Mouse (Mus musculus) spleen, adult 2 months (tissue): ENCODE data around the gene Ip6k2.

ENCODE experiments used
- CTCF ChIP-seq: fragments of 200-500 bp; IDR thresholded peaks from 2 replicates; pipeline ENCODE4 v1.5.1; 2011; ENCODE audit warnings: mild to moderate bottlenecking, inconsistent platforms; ENCODE audit not compliant: insufficient read depth, insufficient read length, insufficient replicate concordance; ENCODE audit errors: extremely low read depth
- POLR2A ChIP-seq: fragments of 200-500 bp; IDR thresholded peaks from 2 replicates; pipeline ENCODE4 v1.6.1; 2011; ENCODE audit warnings: low read depth, low read length, inconsistent platforms

GRCm38 (mm10) chr9:108847374-108847773, 63.8 kb downstream of the Ip6k2 start:
- no peak for TF ChIP-seq POLR2A
- TF ChIP-seq CTCF: no peak
